Mouse (Mus musculus): ENCODE results near the gene Gm10112. TPM values are rescaled to one million over a fixed set of nuclear protein-coding genes. Genes with fewer than 3 reads are reported as not detected.

Gm10112 gene
- total RNA-seq (2021) = not detected
- long read RNA-seq, experiment 1 = 0 reads
- long read RNA-seq, experiment 2 = 0 reads

GRCm38 (mm10) chrX:111168040-111168439 lies at the start of gene Gm10112:
Gm10112 (plus strand) TSS chrX:111168340.
- DNase-seq = no peak
- intact Hi-C loops (cut with DNase I) = no loop called here

- no peak for DNase-seq
- intact Hi-C loops (cut with DNase I) = no loop called here
Measured at GRCm38 (mm10) chrX:111189574-111189973, 21.4 kb downstream of the Gm10112 start.

- DNase-seq = peak in 1 of 2 experiments; percentile 1
- intact Hi-C loops (cut with DNase I) = no loop called here
Measured at GRCm38 (mm10) chrX:111196376-111196775, 28.2 kb downstream of the Gm10112 start.

- DNase-seq = peak; percentile 2 to 42
- intact Hi-C loops (cut with DNase I) = no loop called here
Measured at GRCm38 (mm10) chrX:111210225-111210624, 42.1 kb downstream of the Gm10112 start.

Other genes with a start within 250 kb of the Gm10112 start
- gene Cylc1, start 57.9 kb upstream of the Gm10112 start, total RNA-seq (2021) = not detected